Mouse (Mus musculus): Measurements from ENCODE around the gene Herpud1. TPM values are rescaled to one million over a fixed set of nuclear protein-coding genes. Genes with fewer than 3 reads are reported as not detected.
A peak's percentile ranks its signal among the peaks of the same experiment; 100 is the strongest.

Gene Herpud1
- polyA plus RNA-seq, 1 experiment from 2014 or later, result 50.9 TPM

GRCm38 (mm10) chr8:94377031-94377430, 9.2 kb upstream of the Herpud1 start:
- WGBS, result 81% methylated on average over 4 of the region's 4 CpGs
- no peaks in the 10 kb centered on the region for H3K27me3 ChIP-seq

GRCm38 (mm10) chr8:94377714-94378205, 8.5 kb upstream of the Herpud1 start:
- ATAC-seq, result no peak
- no peak overlapping the region for H3K4me3 ChIP-seq
- 83% methylated on average over 11 of the region's 11 CpGs for WGBS
- no peak overlapping the region for H3K27ac ChIP-seq
- no peak overlapping the region for H3K4me2 ChIP-seq
- H3K9ac ChIP-seq, result no peak overlapping the region
- no peaks in the 10 kb centered on the region for H3K27me3 ChIP-seq
- H3K4me1 ChIP-seq, result no peaks in the 10 kb centered on the region
- no peaks in the 10 kb centered on the region for H3K9me3 ChIP-seq (replicated peaks)
- no peaks in the 10 kb centered on the region for H3K36me3 ChIP-seq (ENCODE audit: poor library complexity, severe bottlenecking)

More at GRCm38 (mm10) chr8:94377031-94377430, 9.2 kb upstream of the Herpud1 start:
- Histone ChIP-seq H3K4me1 (no peaks in the 10 kb centered on the region), H3K36me3 (ENCODE audit: poor library complexity, severe bottlenecking) (no peaks in the 10 kb centered on the region), H3K9me3 (replicated peaks) (no peaks in the 10 kb centered on the region), H3K4me3 (no peak overlapping the region), H3K4me2 (no peak overlapping the region), H3K9ac (no peak overlapping the region), H3K27ac (no peak overlapping the region)
- ATAC-seq, result no peak

- no peaks in the 10 kb centered on the region for H3K27me3 ChIP-seq
- H3K9ac ChIP-seq, result no peak overlapping the region
- no peaks in the 10 kb centered on the region for H3K4me1 ChIP-seq
- no peak overlapping the region for H3K4me3 ChIP-seq
- no peak overlapping the region for H3K27ac ChIP-seq
- no peak overlapping the region for H3K4me2 ChIP-seq
- H3K9me3 ChIP-seq (replicated peaks), result no peaks in the 10 kb centered on the region
- WGBS, result 92% methylated on average over 15 of the region's 15 CpGs
- ATAC-seq, result no peak
- no peaks in the 10 kb centered on the region for H3K36me3 ChIP-seq (ENCODE audit: poor library complexity, severe bottlenecking)
These were observed 7.3 kb upstream of the Herpud1 start for GRCm38 (mm10) chr8:94378763-94379415.

GRCm38 (mm10) chr8:94379686-94380085, 6.6 kb upstream of the Herpud1 start:
- H3K4me1 ChIP-seq, result no peaks in the 10 kb centered on the region
- H3K4me3 ChIP-seq, result no peak overlapping the region
- H3K9ac ChIP-seq, result no peak overlapping the region
- H3K9me3 ChIP-seq (replicated peaks), result 0 out of 2 replicates have a peak, but pooled peaks cover 3% of the 10 kb centered on the region
- no peak overlapping the region for H3K27ac ChIP-seq
- WGBS, result 93% methylated on average over 9 of the region's 9 CpGs
- ATAC-seq, result no peak
- no peak overlapping the region for H3K4me2 ChIP-seq
- H3K36me3 ChIP-seq (ENCODE audit: poor library complexity, severe bottlenecking), result no peaks in the 10 kb centered on the region
- no peaks in the 10 kb centered on the region for H3K27me3 ChIP-seq

GRCm38 (mm10) chr8:94384166-94384565, 2.1 kb upstream of the Herpud1 start:
- Histone ChIP-seq H3K4me2 (no peak overlapping the region), H3K27me3 (no peaks in the 10 kb centered on the region), H3K4me3 (no peak overlapping the region), H3K9ac (no peak overlapping the region), H3K4me1 (peaks cover 16% of the 10 kb centered on the region), H3K27ac (no peak overlapping the region), H3K36me3 (ENCODE audit: poor library complexity, severe bottlenecking) (peaks cover under 1% of the 10 kb centered on the region; the same call in 1 of the 2 replicates), H3K9me3 (replicated peaks) (0 out of 2 replicates have a peak, but pooled peaks cover 3% of the 10 kb centered on the region)
- WGBS, result 91% methylated on average over 7 of the region's 7 CpGs
- no peak for ATAC-seq

GRCm38 (mm10) chr8:94385506-94386213, 578 bp upstream of the Herpud1 start:
- Histone ChIP-seq H3K36me3 (ENCODE audit: poor library complexity, severe bottlenecking) (peaks cover 15% of the 10 kb centered on the region), H3K27me3 (no peaks in the 10 kb centered on the region), H3K27ac (peak overlapping the region; percentile 83), H3K4me2 (peak overlapping the region; percentile 83), H3K9me3 (replicated peaks) (0 out of 2 replicates have a peak, but pooled peaks cover 3% of the 10 kb centered on the region), H3K9ac (peak overlapping the region; percentile 78), H3K4me3 (peak overlapping the region; percentile 85), H3K4me1 (peaks cover 16% of the 10 kb centered on the region)
- WGBS, result 27% methylated on average over 20 of the region's 20 CpGs
- ATAC-seq, result peak; percentile 39

- WGBS, result 1% methylated on average over 25 of the region's 25 CpGs
These were observed 918 bp downstream of the Herpud1 start for GRCm38 (mm10) chr8:94387027-94387684.

GRCm38 (mm10) chr8:94387785-94388184, 1.5 kb downstream of the Herpud1 start:
- Histone ChIP-seq H3K4me3 (peak overlapping the region; percentile 85), H3K27ac (peak overlapping the region; percentile 19; the same call in 1 of the 2 replicates), H3K9me3 (replicated peaks) (0 out of 2 replicates have a peak, but pooled peaks cover 3% of the 10 kb centered on the region), H3K4me1 (peaks cover 16% of the 10 kb centered on the region), H3K27me3 (no peaks in the 10 kb centered on the region), H3K9ac (peak overlapping the region; percentile 78), H3K36me3 (ENCODE audit: poor library complexity, severe bottlenecking) (peaks cover 36% of the 10 kb centered on the region), H3K4me2 (peak overlapping the region; percentile 83)
- ATAC-seq, result no peak
- 36% methylated on average over 6 of the region's 6 CpGs for WGBS

More at GRCm38 (mm10) chr8:94387027-94387684, 918 bp downstream of the Herpud1 start:
- Histone ChIP-seq H3K9me3 (replicated peaks) (0 out of 2 replicates have a peak, but pooled peaks cover 3% of the 10 kb centered on the region), H3K27ac (peak overlapping the region; percentile 80; the same call in 1 of the 2 replicates), H3K9ac (peak overlapping the region; percentile 78), H3K4me2 (peak overlapping the region; percentile 83), H3K36me3 (ENCODE audit: poor library complexity, severe bottlenecking) (peaks cover 30% of the 10 kb centered on the region), H3K27me3 (no peaks in the 10 kb centered on the region), H3K4me3 (peak overlapping the region; percentile 85), H3K4me1 (peaks cover 16% of the 10 kb centered on the region)
- peak; percentile 33; the same call in 1 of the 2 replicates for ATAC-seq

GRCm38 (mm10) chr8:94389531-94389930, 3.3 kb downstream of the Herpud1 start:
- H3K4me2 ChIP-seq, result no peak overlapping the region
- no peak for ATAC-seq
- WGBS, result 98% methylated on average over 6 of the region's 6 CpGs
- H3K27me3 ChIP-seq, result no peaks in the 10 kb centered on the region
- 0 out of 2 replicates have a peak, but pooled peaks cover 2% of the 10 kb centered on the region for H3K9me3 ChIP-seq (replicated peaks)
- H3K4me3 ChIP-seq, result no peak overlapping the region
- H3K27ac ChIP-seq, result no peak overlapping the region
- no peak overlapping the region for H3K9ac ChIP-seq
- H3K36me3 ChIP-seq (ENCODE audit: poor library complexity, severe bottlenecking), result peaks cover 51% of the 10 kb centered on the region
- peaks cover 16% of the 10 kb centered on the region for H3K4me1 ChIP-seq

- Histone ChIP-seq H3K27me3 (no peaks in the 10 kb centered on the region), H3K4me3 (no peak overlapping the region), H3K27ac (no peak overlapping the region), H3K9me3 (replicated peaks) (no peaks in the 10 kb centered on the region), H3K4me1 (peaks cover 15% of the 10 kb centered on the region), H3K4me2 (no peak overlapping the region), H3K9ac (no peak overlapping the region), H3K36me3 (ENCODE audit: poor library complexity, severe bottlenecking) (peaks cover 60% of the 10 kb centered on the region)
- 97% methylated on average over 6 of the region's 6 CpGs for WGBS
- ATAC-seq, result no peak
These were observed 4.2 kb downstream of the Herpud1 start for GRCm38 (mm10) chr8:94390429-94390828.

- H3K27me3 ChIP-seq, result no peaks in the 10 kb centered on the region
- H3K4me3 ChIP-seq, result no peak overlapping the region
- no peak overlapping the region for H3K27ac ChIP-seq
- H3K36me3 ChIP-seq (ENCODE audit: poor library complexity, severe bottlenecking), result peaks cover 64% of the 10 kb centered on the region
- ATAC-seq, result no peak
- 94% methylated on average over 8 of the region's 8 CpGs for WGBS
- H3K4me2 ChIP-seq, result no peak overlapping the region
- H3K9ac ChIP-seq, result no peak overlapping the region
- H3K9me3 ChIP-seq (replicated peaks), result no peaks in the 10 kb centered on the region
- H3K4me1 ChIP-seq, result peaks cover 11% of the 10 kb centered on the region
These were observed 4.7 kb downstream of the Herpud1 start for GRCm38 (mm10) chr8:94390910-94391309.

GRCm38 (mm10) chr8:94392147-94392546, 5.9 kb downstream of the Herpud1 start:
- peaks cover 11% of the 10 kb centered on the region for H3K4me1 ChIP-seq
- H3K4me3 ChIP-seq, result no peak overlapping the region
- H3K27ac ChIP-seq, result no peak overlapping the region
- peaks cover 72% of the 10 kb centered on the region for H3K36me3 ChIP-seq (ENCODE audit: poor library complexity, severe bottlenecking)
- 83% methylated on average over 12 of the region's 12 CpGs for WGBS
- no peak overlapping the region for H3K4me2 ChIP-seq
- H3K9ac ChIP-seq, result no peak overlapping the region
- H3K27me3 ChIP-seq, result no peaks in the 10 kb centered on the region
- no peaks in the 10 kb centered on the region for H3K9me3 ChIP-seq (replicated peaks)
- ATAC-seq, result no peak

Data from forebrain, embryonic 13.5 days (tissue).